Mouse (Mus musculus) brain, embryonic 14.5 days (tissue): ENCODE data around the gene Gpatch8.

Experiments
- CTCF ChIP-seq: fragments of 200-500 bp; IDR thresholded peaks from 2 replicates; pipeline ENCODE4 v1.5.1; 2012; ENCODE audit warnings: inconsistent platforms, mild to moderate bottlenecking, moderate library complexity, borderline replicate concordance; ENCODE audit not compliant: insufficient read depth, insufficient read length; ENCODE audit errors: extremely low read depth
- POLR2A ChIP-seq: fragments of 200-500 bp; IDR thresholded peaks from 2 replicates; pipeline ENCODE4 v1.6.1; 2012; ENCODE audit warnings: mild to moderate bottlenecking, inconsistent platforms, borderline replicate concordance; ENCODE audit not compliant: poor library complexity, insufficient read depth, insufficient read length, severe bottlenecking; ENCODE audit errors: extremely low read depth

- TF ChIP-seq CTCF, result no peak
- no peak for TF ChIP-seq POLR2A
These were observed 24.8 kb downstream of the Gpatch8 start for GRCm38 (mm10) chr11:102531425-102531824.
